Mouse (Mus musculus): ENCODE measurements around the gene Gm19935. TPM values are rescaled to one million over a fixed set of nuclear protein-coding genes. Genes with fewer than 3 reads are reported as not detected.
A peak's percentile ranks its signal among the peaks of the same experiment; 100 is the strongest.

Gene Gm19935
- polyA plus RNA-seq, 1 experiment, result not detected

DNA sequence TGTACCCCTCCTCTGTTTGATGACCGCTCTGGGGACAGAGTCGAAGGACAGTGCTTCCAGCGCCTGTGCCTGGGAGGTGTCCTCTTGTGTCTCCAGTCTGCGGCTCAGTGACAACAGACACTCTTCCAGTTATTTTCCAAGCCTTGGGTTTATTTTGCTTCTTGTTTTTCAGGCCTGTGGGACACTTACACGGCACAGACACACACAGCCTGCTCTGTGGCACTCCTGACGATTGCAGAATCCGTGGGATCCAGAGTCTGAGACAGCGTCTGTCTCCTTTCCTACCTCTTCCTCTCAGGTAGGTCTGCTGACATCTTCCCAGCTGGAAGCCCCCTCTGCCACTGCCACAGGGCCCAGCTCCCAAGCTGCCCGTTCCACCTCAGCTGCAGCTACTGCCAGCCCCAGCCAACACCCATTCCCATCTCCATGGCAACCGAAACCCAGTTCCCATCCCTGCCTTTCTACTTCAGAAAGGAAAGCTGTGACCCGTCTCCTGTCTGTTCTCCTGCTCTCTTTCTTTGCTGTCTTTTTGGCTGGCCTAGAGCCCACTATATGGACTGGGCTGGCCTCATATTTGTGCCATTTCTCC, 32.4 kb upstream of the Gm19935 start:
- TF ChIP-seq CTCF (IDR thresholded peaks at IDR 0.05; ENCODE audit: borderline replicate concordance, insufficient read depth, low read length) (no peak), POLR2A (IDR thresholded peaks at IDR 0.05; ENCODE audit: low read depth, low read length) (no peak)
- Histone ChIP-seq H3K4me3 (ENCODE audit: insufficient read depth, low read length) (no peak overlapping the region), H3K27ac (ENCODE audit: insufficient read depth, low read length) (no peak overlapping the region), H3K4me1 (ENCODE audit: control insufficient read depth, insufficient read depth, low read length) (peaks cover 2% of the 10 kb centered on the region; the same call in 1 of the 2 replicates)

DNA sequence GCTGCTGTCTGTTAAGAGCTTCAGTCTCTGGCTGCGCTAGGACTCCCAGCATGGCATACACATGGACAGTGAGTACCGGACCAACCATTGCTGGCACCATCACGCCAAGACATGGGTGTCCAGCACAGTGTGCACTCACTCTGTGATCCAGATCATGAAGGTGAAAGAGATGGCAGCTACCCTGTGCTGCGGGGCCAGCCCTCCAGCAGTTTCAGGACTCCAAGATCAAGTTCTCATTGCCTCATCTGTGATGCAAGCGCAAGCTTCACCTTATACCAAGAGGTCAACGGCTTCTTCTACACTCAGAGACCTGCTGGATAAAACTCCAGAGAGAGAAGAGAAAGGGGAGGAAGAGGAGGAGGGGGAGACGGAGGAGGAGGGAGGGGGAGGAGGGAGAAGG, 30.8 kb upstream of the Gm19935 start:
- H3K4me1 ChIP-seq (ENCODE audit: control insufficient read depth, insufficient read depth, low read length), result no peaks in the 10 kb centered on the region

DNA sequence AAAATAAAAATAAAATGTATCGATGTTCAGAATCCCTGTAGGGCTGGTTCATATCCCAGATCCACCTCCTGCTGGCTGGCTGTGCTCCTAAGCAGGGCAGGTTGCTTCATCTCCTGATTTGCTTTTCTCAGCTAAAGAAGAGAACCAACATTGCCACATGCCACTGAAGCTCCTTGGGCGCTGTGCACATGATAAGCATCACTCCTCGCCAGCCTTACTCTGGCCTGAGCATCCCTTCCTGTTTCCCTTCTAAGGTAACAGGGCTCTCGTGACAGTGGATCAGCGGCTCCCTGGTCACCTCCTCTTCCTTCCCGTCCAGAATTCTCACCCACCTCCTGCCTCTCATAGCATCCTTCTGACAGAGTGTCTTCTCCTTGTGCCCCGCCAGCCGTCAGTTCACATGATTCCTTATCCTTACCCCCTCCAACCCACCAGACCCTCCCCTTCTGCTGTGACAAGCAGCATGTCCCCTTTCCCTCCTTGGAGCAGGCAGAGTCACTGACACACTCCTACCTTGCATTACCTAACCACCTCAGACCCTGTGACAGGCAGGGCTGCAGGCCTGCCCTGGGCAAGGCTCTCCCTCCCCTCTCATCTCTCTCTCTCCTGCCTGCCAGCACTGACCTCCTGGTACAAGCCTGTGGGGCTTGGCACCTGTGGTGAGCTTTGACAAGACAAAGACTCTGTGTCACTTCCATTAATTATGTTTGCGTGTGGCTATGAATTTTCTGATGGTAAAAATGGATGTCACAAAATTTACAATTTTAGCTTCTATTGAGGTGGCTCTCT, 27.2 kb upstream of the Gm19935 start:
- Histone ChIP-seq H3K27ac (ENCODE audit: insufficient read depth, low read length) (no peak overlapping the region), H3K4me1 (ENCODE audit: control insufficient read depth, insufficient read depth, low read length) (peaks cover 10% of the 10 kb centered on the region), H3K4me3 (ENCODE audit: insufficient read depth, low read length) (no peak overlapping the region)
- no peak for TF ChIP-seq POLR2A (IDR thresholded peaks at IDR 0.05; ENCODE audit: low read depth, low read length)
- no peak for TF ChIP-seq CTCF (IDR thresholded peaks at IDR 0.05; ENCODE audit: borderline replicate concordance, insufficient read depth, low read length)

More for the DNA sequence above, 30.8 kb upstream of the Gm19935 start:
- Histone ChIP-seq H3K27ac (ENCODE audit: insufficient read depth, low read length) (no peak overlapping the region), H3K4me3 (ENCODE audit: insufficient read depth, low read length) (no peak overlapping the region)
- no peak for TF ChIP-seq POLR2A (IDR thresholded peaks at IDR 0.05; ENCODE audit: low read depth, low read length)

DNA sequence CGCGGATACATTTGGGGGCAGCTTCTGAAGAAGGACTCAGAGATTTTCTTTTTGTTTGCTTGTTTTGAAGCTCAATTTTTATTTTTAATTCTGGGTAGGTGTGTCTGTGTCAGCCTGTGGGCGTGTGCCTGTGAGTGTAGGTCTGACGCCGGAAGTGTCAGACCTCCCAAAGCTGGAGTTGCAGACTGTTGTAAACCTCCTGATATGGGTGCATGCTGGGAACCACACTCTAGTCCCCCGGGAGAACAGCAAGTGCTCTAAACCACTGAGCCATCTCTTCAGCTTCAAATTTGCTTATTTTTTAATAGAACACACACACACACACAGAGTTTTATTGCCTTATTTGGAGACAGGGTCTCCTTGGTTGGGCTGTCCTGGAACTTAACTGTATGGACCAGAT, 25.9 kb upstream of the Gm19935 start:
- TF ChIP-seq POLR2A (IDR thresholded peaks at IDR 0.05; ENCODE audit: low read depth, low read length) (no peak), CTCF (IDR thresholded peaks at IDR 0.05; ENCODE audit: borderline replicate concordance, insufficient read depth, low read length) (no peak)
- no peak overlapping the region for H3K27ac ChIP-seq (ENCODE audit: insufficient read depth, low read length)
- no peak overlapping the region for H3K4me3 ChIP-seq (ENCODE audit: insufficient read depth, low read length)
- H3K4me1 ChIP-seq (ENCODE audit: control insufficient read depth, insufficient read depth, low read length), result peaks cover 10% of the 10 kb centered on the region

- TF ChIP-seq POLR2A (IDR thresholded peaks at IDR 0.05; ENCODE audit: low read depth, low read length) (no peak), CTCF (IDR thresholded peaks at IDR 0.05; ENCODE audit: borderline replicate concordance, insufficient read depth, low read length) (no peak)
- H3K4me1 ChIP-seq (ENCODE audit: control insufficient read depth, insufficient read depth, low read length), result peaks cover 10% of the 10 kb centered on the region
- H3K27ac ChIP-seq (ENCODE audit: insufficient read depth, low read length), result no peak overlapping the region
- no peak overlapping the region for H3K4me3 ChIP-seq (ENCODE audit: insufficient read depth, low read length)
Measured at GRCm38 (mm10) chr8:90841321-90841720, 24.1 kb upstream of the Gm19935 start.

GRCm38 (mm10) chr8:90839725-90840714, 22.8 kb upstream of the Gm19935 start:
- Histone ChIP-seq H3K27ac (ENCODE audit: insufficient read depth, low read length) (peak overlapping the region; percentile 77), H3K4me1 (ENCODE audit: control insufficient read depth, insufficient read depth, low read length) (peaks cover 10% of the 10 kb centered on the region), H3K4me3 (ENCODE audit: insufficient read depth, low read length) (no peak overlapping the region)
- TF ChIP-seq POLR2A (IDR thresholded peaks at IDR 0.05; ENCODE audit: low read depth, low read length) (no peak), CTCF (IDR thresholded peaks at IDR 0.05; ENCODE audit: borderline replicate concordance, insufficient read depth, low read length) (no peak)

GRCm38 (mm10) chr8:90837440-90837839, 20.2 kb upstream of the Gm19935 start:
- no peak overlapping the region for H3K4me3 ChIP-seq (ENCODE audit: insufficient read depth, low read length)
- peaks cover 22% of the 10 kb centered on the region for H3K4me1 ChIP-seq (ENCODE audit: control insufficient read depth, insufficient read depth, low read length)
- TF ChIP-seq CTCF (IDR thresholded peaks at IDR 0.05; ENCODE audit: borderline replicate concordance, insufficient read depth, low read length) (no peak), POLR2A (IDR thresholded peaks at IDR 0.05; ENCODE audit: low read depth, low read length) (no peak)
- no peak overlapping the region for H3K27ac ChIP-seq (ENCODE audit: insufficient read depth, low read length)

DNA sequence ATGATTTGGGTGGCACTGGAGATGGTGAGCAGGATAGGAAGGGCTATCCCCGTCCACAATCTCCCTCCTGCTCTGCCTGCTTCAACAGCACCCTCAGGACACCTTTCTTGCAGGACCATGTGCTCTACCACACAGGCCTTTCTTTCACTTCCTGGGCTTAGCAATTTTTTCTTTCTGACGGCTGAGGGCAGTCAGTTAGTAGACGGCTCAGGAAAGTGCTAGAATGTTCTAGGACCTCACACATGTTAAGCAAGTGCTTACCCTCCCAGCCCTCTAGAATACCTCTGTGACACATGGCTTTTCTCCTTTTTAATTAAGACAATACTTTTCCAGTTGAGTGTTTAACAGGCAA, 17.1 kb upstream of the Gm19935 start:
- no peak overlapping the region for H3K27ac ChIP-seq (ENCODE audit: insufficient read depth, low read length)
- peaks cover 12% of the 10 kb centered on the region for H3K4me1 ChIP-seq (ENCODE audit: control insufficient read depth, insufficient read depth, low read length)
- H3K4me3 ChIP-seq (ENCODE audit: insufficient read depth, low read length), result no peak overlapping the region
- TF ChIP-seq CTCF (IDR thresholded peaks at IDR 0.05; ENCODE audit: borderline replicate concordance, insufficient read depth, low read length) (no peak), POLR2A (IDR thresholded peaks at IDR 0.05; ENCODE audit: low read depth, low read length) (no peak)

- Histone ChIP-seq H3K27ac (ENCODE audit: insufficient read depth, low read length) (no peak overlapping the region), H3K4me3 (ENCODE audit: insufficient read depth, low read length) (no peak overlapping the region)
- no peak for TF ChIP-seq CTCF (IDR thresholded peaks at IDR 0.05; ENCODE audit: borderline replicate concordance, insufficient read depth, low read length)
- no peak for TF ChIP-seq POLR2A (IDR thresholded peaks at IDR 0.05; ENCODE audit: low read depth, low read length)
Measured at GRCm38 (mm10) chr8:90833628-90834320, 16.6 kb upstream of the Gm19935 start.

More at GRCm38 (mm10) chr8:90833628-90834320, 16.6 kb upstream of the Gm19935 start:
- H3K4me1 ChIP-seq (ENCODE audit: control insufficient read depth, insufficient read depth, low read length), result peaks cover 12% of the 10 kb centered on the region
